Mouse (Mus musculus) gastrocnemius, postnatal 4 days (tissue): ENCODE data around the gene Pitpnb. TPM values are rescaled to one million over a fixed set of nuclear protein-coding genes. Genes with fewer than 3 reads are reported as not detected.

ENCODE experiments used
- DNase-seq, 2 experiments: peaks; one replicate each; pipeline ENCODE4 v3.0.0; 2021 to 2022; ENCODE audit warnings: low spot score in 2 of 2, mixed read lengths in 2 of 2
- total RNA-seq, 2 experiments: library from RNA; stranded (reverse); gene quantifications; 2 replicates each; pipeline ENCODE4 v1.2.3; 2021

Pitpnb gene
- total RNA-seq, 2 experiments from 2014 or later: 50.1 to 53.1 TPM

- DNase-seq: peak in 1 of 2 experiments; percentile 42
These were observed 63.9 kb downstream of the Pitpnb start for GRCm38 (mm10) chr5:111394198-111395053.

GRCm38 (mm10) chr5:111395771-111396170 lies 65.2 kb downstream of the Pitpnb start:
- no peak for DNase-seq

GRCm38 (mm10) chr5:111396199-111396598 lies 65.6 kb downstream of the Pitpnb start:
- no peak for DNase-seq

- DNase-seq: no peak
These were observed 67.9 kb downstream of the Pitpnb start for GRCm38 (mm10) chr5:111398471-111398870.

GRCm38 (mm10) chr5:111399271-111399670 lies 68.7 kb downstream of the Pitpnb start:
- no peak for DNase-seq

- no peak for DNase-seq
These were observed 71.5 kb downstream of the Pitpnb start for GRCm38 (mm10) chr5:111401879-111402650.

- no peak for DNase-seq
These were observed 72.1 kb downstream of the Pitpnb start for GRCm38 (mm10) chr5:111402651-111402996.

GRCm38 (mm10) chr5:111404721-111405120 lies 74.2 kb downstream of the Pitpnb start:
- DNase-seq: no peak

GRCm38 (mm10) chr5:111408470-111409105 lies 78.0 kb downstream of the Pitpnb start:
- DNase-seq: peak in 1 of 2 experiments; percentile 56

GRCm38 (mm10) chr5:111409412-111410044 lies 79.0 kb downstream of the Pitpnb start:
- DNase-seq: no peak

- DNase-seq: no peak
These were observed 80.1 kb downstream of the Pitpnb start for GRCm38 (mm10) chr5:111410665-111411064.

GRCm38 (mm10) chr5:111414192-111414591 lies 83.6 kb downstream of the Pitpnb start:
- DNase-seq: peak; percentile 73 to 86

- DNase-seq: no peak
These were observed 84.2 kb downstream of the Pitpnb start for GRCm38 (mm10) chr5:111414770-111415249.

- DNase-seq: no peak
These were observed 85.0 kb downstream of the Pitpnb start for GRCm38 (mm10) chr5:111415575-111415974.

- no peak for DNase-seq
These were observed 85.5 kb downstream of the Pitpnb start for GRCm38 (mm10) chr5:111416048-111416447.

GRCm38 (mm10) chr5:111416591-111417374 lies 86.2 kb downstream of the Pitpnb start, which contains the start of gene Mn1:
Gene Mn1 (plus strand): TSS chr5:111417362.
- peak; percentile 83 to 87 for DNase-seq

- DNase-seq: peak in 1 of 2 experiments; percentile 40
These were observed 87.0 kb downstream of the Pitpnb start for GRCm38 (mm10) chr5:111417378-111418131.

GRCm38 (mm10) chr5:111418202-111419120 lies 87.9 kb downstream of the Pitpnb start:
- DNase-seq: peak in 1 of 2 experiments; percentile 49
